Mouse (Mus musculus) kidney, postnatal 36 days (tissue): ENCODE results near the gene Cbx5.

Source experiments
- DNase-seq, 2 experiments: peaks; one replicate each; pipeline ENCODE4 v3.0.0; 2021 to 2022; ENCODE audit warnings: mixed read lengths in 2 of 2

The Cbx5 gene

DNA sequence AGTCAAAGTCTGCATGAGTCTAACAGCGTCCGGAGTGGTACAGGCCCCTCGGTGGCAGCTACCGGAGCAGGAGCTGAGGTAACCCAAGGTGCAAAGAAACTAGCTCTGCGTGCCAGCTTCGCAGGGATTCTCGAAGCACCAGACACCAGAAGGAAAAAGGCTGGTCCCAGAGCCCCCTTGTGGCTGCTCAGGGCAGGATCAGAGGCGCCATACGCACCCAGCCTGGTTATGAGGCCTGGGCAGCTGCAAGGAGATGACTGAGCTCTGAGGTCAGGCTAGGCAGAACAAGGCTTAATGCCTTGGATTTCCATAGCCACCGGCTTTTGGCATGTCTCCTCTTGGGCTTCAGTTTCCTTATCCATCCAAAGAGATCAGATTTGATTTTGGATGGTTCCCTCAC lies 67.1 kb downstream of the Cbx5 start:
- peak; percentile 67 to 86 for DNase-seq

- DNase-seq: peak; percentile 78 to 88
Measured at GRCm38 (mm10) chr15:103171276-103171675, 68.3 kb downstream of the Cbx5 start.

DNA sequence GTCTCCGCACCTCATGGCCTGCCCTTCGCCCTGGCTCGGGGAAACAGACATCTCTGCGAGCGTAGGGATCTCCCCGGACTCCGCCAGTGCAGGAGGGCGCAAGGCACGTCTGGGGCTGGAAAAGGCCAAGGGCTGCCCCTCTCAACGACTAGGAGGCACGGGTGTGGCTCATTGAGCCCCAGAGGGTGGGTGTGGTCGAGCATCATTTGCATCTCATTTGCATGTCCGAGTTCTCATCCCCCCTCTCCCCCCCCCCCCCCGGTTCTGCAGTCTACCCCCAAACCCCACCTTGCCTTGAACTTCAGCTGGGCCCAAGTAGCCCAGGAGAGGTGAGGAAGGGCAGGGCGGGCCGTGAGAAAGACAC lies 69.3 kb downstream of the Cbx5 start:
- DNase-seq: no peak

GRCm38 (mm10) chr15:103169612-103170315 lies 69.9 kb downstream of the Cbx5 start:
- DNase-seq: no peak

- peak in 1 of 2 experiments; percentile 49 for DNase-seq
Measured at GRCm38 (mm10) chr15:103168801-103169611, 70.6 kb downstream of the Cbx5 start.

DNA sequence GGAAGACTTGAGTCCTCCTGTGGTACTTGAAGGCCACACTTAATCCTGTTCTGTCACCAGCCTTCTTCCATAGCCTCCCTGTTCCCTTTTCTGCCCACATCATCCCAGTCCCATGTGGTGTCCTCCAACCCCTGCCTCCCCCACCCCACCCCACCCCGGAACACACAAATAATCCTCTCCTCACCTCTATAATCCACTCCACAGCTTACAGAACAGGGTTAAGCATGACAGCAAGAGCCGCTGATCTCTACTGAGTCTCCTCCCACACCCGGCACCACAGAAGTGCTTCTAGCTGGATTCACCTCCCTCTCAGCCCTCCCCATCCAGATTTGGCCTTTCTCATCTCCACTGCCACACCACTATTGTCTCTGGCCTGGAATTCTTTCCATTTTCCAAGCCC lies 71.8 kb downstream of the Cbx5 start:
- no peak for DNase-seq

GRCm38 (mm10) chr15:103167042-103167615 lies 72.5 kb downstream of the Cbx5 start, which contains the start of gene Smug1:
Gene Smug1 (minus strand): TSS chr15:103167092.
- DNase-seq: no peak

- no peak for DNase-seq
Measured at GRCm38 (mm10) chr15:103165924-103166323, 73.7 kb downstream of the Cbx5 start.

DNA sequence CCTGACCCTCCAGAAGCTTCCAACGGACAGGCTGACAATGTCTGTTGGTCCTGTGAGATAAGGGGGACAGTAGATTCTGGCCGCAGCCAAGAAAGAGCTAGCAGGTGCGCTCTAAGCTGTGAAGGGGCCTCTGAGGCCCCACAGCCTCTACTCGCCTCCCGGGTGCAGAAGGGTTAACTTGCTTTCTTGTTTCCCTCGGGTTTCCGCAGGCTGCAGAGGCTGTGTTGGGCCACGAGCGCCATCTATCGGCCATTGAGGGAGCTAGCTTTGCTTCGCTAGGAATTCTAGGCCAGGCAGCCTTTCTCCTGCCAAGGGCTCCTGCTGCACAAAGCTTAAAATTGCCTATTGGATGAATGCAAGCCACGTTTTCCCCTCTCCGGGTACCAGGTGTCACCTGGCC lies 74.2 kb downstream of the Cbx5 start:
- peak; percentile 90 to 94 for DNase-seq

DNA sequence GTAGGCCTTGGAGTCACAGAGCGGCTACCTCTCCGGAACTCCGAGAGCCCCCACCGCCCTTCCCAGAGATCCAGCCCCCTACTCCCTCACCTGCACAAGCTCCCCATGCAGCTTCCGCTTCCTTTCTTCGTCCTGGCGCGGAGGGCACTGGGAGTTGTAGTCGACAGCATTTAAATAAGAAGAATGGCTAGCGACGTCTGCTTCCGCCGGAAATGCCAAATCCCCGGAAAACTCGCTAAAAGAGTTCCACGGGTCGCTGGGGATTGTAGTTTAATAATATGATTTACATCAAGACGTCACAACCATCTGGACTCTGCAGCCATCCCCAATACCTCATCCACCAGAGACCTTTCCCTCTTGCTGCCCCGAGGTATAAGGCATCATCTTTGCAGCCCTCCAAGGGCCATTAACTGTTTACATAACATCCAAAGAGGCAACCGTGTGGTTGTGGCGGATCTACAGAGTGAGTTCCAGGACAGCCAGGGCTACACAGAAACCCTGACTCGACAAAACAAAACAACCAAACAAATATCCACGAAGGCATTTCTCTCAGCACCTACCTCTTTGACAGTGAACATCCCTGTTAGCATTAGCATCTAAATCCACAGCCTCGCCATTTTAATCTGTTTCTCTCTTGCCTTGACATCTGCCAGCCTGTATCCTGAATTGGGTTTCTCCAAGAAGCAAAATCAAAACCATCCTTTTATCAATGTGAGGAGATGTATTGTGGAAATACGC lies 76.3 kb downstream of the Cbx5 start:
- DNase-seq: peak; percentile 95

- DNase-seq: no peak
Measured at GRCm38 (mm10) chr15:103157585-103157984, 82.0 kb downstream of the Cbx5 start.

- DNase-seq: no peak
Measured at GRCm38 (mm10) chr15:103156890-103157289, 82.7 kb downstream of the Cbx5 start.

- no peak for DNase-seq
Measured at GRCm38 (mm10) chr15:103155366-103156321, 84.0 kb downstream of the Cbx5 start.

- DNase-seq: no peak
Measured at GRCm38 (mm10) chr15:103152890-103153610, 86.6 kb downstream of the Cbx5 start.

GRCm38 (mm10) chr15:103152371-103152770 lies 87.2 kb downstream of the Cbx5 start:
- DNase-seq: peak; percentile 16 to 24

DNA sequence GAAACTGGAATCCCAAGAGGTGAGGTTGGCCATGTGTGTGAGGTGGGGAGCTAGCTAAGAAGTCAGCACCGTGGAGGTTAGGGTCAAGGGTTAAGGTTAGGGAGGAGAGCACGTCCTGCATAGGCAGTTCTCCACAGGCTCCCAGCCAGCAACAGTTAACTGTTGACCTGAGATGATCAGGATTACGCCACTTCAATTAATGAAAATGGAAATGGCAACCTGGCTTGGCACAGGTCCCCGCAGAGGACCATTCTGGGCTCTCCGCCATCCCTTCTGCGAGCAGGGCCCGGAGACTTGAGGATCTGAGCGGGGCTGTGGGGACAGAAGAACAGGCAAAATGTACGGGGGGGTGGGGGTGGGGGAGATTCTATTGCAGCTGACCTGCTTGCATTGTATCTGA lies 91.8 kb downstream of the Cbx5 start:
- peak; percentile 64 to 65 for DNase-seq

DNA sequence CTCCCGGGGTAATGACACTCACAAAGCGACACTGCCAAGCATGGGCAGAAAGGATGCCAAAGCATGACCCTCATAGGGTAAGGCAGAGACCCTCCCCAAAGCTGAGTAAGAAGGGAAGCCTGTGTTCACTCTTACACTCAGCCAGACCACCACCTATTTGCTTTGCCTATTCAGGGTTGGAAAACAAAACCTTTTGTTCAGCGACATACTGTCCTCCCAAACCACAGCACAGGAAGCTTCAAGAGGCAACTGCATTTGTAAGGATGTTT lies 92.3 kb downstream of the Cbx5 start:
- no peak for DNase-seq

DNA sequence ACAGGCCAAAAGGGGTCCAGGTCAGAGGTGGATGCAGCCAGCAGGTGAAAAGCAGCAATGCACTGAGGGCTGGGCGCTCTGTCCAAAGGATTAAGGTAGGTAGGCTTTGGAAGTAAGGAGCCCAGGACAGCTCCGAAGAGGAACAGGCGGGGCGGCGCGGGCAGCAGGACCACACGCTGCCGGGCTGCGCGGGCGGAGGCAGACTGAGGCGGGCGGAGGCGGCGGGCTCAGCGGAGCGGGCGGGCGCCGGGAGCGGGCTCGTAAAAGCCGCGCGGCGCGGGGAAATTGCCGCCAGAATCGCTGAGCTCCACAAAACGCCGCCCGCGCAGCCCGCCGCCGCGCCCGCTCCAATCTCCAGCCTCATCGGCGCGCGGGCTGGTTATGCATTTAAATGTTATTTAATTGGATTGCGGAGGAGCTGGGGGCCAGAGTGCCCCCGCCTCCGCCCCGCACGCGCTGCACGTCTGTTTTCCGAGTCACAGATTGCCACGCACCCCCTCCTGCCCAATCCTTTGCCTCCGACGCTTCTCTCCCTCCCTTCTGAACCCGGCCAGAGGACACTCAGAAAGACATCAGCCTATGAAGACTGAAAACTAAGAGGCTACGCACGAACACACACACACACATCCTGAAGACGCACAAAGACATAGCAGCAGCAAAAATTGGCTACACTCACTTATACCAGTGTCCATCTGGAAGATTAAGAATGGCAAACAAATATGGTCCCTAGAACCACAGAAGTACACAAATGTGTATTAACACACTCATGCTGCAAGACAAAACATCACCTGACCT lies 92.8 kb downstream of the Cbx5 start:
- peak; percentile 34 to 69 for DNase-seq

GRCm38 (mm10) chr15:103145635-103146299 lies 93.8 kb downstream of the Cbx5 start:
- DNase-seq: no peak

DNA sequence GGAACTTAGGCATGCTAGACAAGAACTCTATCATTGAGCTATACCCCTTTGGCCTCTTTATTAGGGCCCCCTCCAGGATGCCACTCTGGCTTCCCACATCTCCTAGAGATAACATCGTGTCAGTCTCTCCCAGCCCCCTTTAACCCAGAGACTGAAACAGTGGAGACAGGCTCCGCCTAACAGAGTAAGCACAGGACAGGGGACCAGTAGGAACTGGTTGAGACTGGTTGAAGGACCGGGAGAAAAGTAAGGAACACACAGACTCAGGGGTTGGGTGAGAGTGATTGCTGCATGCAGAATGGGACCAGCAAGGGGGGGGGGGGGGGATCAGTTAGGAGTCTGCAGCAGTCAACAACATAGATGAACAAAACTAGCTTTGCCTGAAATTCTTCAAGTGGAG lies 95.4 kb downstream of the Cbx5 start:
- peak; percentile 45 to 48 for DNase-seq
